Mouse (Mus musculus) heart, adult 2 months (tissue): ENCODE results near the gene Morn3. TPM values are rescaled to one million over a fixed set of nuclear protein-coding genes. Genes with fewer than 3 reads are reported as not detected.

ENCODE experiments used
- DNase-seq, 2 experiments: peaks; one replicate each; pipeline ENCODE4 v3.0.0; 2021
- H3K27ac ChIP-seq: fragments of 200-600 bp; 2 replicates; pipeline ENCODE4 v1.8.1; 2022
- H3K27me3 ChIP-seq: fragments of 200-500 bp; 2 replicates; pipeline ENCODE4 v1.6.1; 2012; ENCODE audit warnings: mild to moderate bottlenecking, low read length, inconsistent platforms, mixed read lengths; ENCODE audit not compliant: control insufficient read depth, insufficient read depth
- H3K36me3 ChIP-seq: fragments of 200-500 bp; 2 replicates; pipeline ENCODE4 v1.6.1; 2012; ENCODE audit warnings: low read length, inconsistent platforms; ENCODE audit not compliant: control insufficient read depth, insufficient read depth
- H3K4me1 ChIP-seq: fragments of 200-500 bp; 2 replicates; pipeline ENCODE4 v1.6.1; 2011; ENCODE audit warnings: low read length; ENCODE audit not compliant: control insufficient read depth, insufficient read depth
- H3K4me3 ChIP-seq: fragments of 200-600 bp; 2 replicates; pipeline ENCODE4 v1.8.1; 2022
- H3K79me2 ChIP-seq: fragments of 200-500 bp; replicated peaks from 2 replicates; pipeline ENCODE4 v1.6.1; 2012; ENCODE audit warnings: mild to moderate bottlenecking, inconsistent platforms, low read length, moderate library complexity, mixed read lengths; ENCODE audit not compliant: control insufficient read depth, insufficient read depth
- H3K9ac ChIP-seq: fragments of 200-500 bp; 2 replicates; pipeline ENCODE4 v1.6.1; 2012; ENCODE audit warnings: low read depth, mild to moderate bottlenecking, control low read depth, inconsistent platforms, low read length, mixed read lengths
- CTCF ChIP-seq: fragments of 200-600 bp; IDR thresholded peaks from 2 replicates; pipeline ENCODE4 v1.8.1; 2022; ENCODE audit warnings: antibody characterized with exemption, mild to moderate bottlenecking, moderate library complexity
- EP300 ChIP-seq: fragments of 200-500 bp; IDR thresholded peaks from 2 replicates; pipeline ENCODE4 v1.6.1; 2011; ENCODE audit warnings: low read depth, low read length, control low read depth; ENCODE audit not compliant: insufficient read depth
- POLR2A ChIP-seq: fragments of 200-500 bp; IDR thresholded peaks from 2 replicates; pipeline ENCODE4 v1.6.1; 2011; ENCODE audit warnings: mild to moderate bottlenecking, low read depth, low read length, control low read depth; ENCODE audit not compliant: insufficient read depth
- WGBS: fragments of 180-500 bp; shearing (Covaris S2); methylation state at CpG from one replicate; pipeline ENCODE4 v1.1.7; 2018; 5-methylcytosine and 5-hydroxymethylcytosine counted together
- intact Hi-C: fragments of 180-260 bp; cut with DNase I; formaldehyde crosslinking; loops from one replicate; pipeline ENCODE4 v1.15.1; 2025
- polyA plus RNA-seq: library from polyadenylated mRNA; depleted of rRNA; stranded (reverse); fragments of >200 nt; gene quantifications from 2 replicates; pipeline ENCODE4 v1.2.3, GENCODE M21; 2012
- total RNA-seq, 2 experiments: library from RNA; stranded (reverse); gene quantifications; 2 replicates each; pipeline ENCODE4 v1.2.3; 2021

Gene Morn3
- total and polyA plus RNA-seq, 3 experiments, result not detected

DNA sequence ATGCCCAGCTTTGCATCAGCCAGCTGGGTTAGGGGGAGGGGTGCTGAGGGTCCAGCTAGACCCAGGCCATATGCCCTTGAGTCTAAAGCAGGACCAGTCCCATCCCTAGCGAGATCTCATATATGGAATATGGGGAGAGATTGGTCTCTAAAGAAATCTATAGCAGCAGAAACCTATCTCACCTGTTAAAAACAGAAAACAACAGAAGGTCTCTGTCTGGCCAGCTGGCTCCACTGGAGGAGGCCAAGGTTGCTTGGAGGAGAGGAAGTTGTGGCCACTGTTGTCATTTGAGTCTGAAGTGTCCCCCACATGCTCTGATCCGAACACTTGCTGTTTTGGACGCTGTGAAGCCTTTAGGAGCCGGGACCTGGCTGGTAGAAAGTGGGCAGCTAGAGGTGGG lies 42.0 kb upstream of the Morn3 start:
- H3K9ac ChIP-seq, result no peak overlapping the region
- H3K4me1 ChIP-seq, result peaks cover 2% of the 10 kb centered on the region; the same call in 1 of the 2 replicates
- TF ChIP-seq POLR2A (no peak), CTCF (no peak), EP300 (no peak)
- DNase-seq, result no peak
- no peak overlapping the region for H3K27ac ChIP-seq
- H3K27me3 ChIP-seq, result no peaks in the 10 kb centered on the region
- H3K4me3 ChIP-seq, result no peak overlapping the region
- whole genome bisulfite sequencing, result 98% methylated on average over 4 of the region's 4 CpGs
- no peaks in the 10 kb centered on the region; the same call in none of the 2 replicates for H3K79me2 ChIP-seq
- intact Hi-C loops, result no loop called here
- no peaks in the 10 kb centered on the region for H3K36me3 ChIP-seq

DNA sequence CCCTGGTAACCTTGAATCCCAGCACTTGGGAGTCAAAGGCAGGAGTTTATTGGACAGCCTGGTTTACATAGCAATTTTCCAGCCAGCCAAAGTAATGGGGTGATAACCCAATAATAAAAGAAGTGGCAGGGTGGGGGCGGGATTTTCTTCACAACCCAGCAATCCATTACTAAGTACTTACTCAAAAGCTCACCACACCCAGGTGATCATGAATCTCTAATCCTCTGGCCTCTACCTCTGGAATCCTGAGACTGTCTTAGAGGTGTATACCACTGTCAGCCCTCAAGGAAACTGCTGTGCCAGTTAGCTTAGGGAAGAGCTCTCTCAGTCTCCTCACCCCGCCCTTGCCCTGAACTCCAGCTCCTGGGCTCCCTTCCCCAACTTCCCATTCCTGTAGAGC lies 39.7 kb upstream of the Morn3 start:
- Histone ChIP-seq H3K9ac (no peak overlapping the region), H3K4me1 (peaks cover 5% of the 10 kb centered on the region; the same call in 1 of the 2 replicates), H3K27me3 (no peaks in the 10 kb centered on the region), H3K4me3 (no peak overlapping the region), H3K36me3 (no peaks in the 10 kb centered on the region), H3K27ac (no peak overlapping the region), H3K79me2 (no peaks in the 10 kb centered on the region; the same call in none of the 2 replicates)
- intact Hi-C loops, result no loop called here
- WGBS, result 86% methylated on average over 2 of the region's 2 CpGs
- no peak for TF ChIP-seq CTCF
- no peak for TF ChIP-seq EP300
- no peak for TF ChIP-seq POLR2A
- no peak for DNase-seq

DNA sequence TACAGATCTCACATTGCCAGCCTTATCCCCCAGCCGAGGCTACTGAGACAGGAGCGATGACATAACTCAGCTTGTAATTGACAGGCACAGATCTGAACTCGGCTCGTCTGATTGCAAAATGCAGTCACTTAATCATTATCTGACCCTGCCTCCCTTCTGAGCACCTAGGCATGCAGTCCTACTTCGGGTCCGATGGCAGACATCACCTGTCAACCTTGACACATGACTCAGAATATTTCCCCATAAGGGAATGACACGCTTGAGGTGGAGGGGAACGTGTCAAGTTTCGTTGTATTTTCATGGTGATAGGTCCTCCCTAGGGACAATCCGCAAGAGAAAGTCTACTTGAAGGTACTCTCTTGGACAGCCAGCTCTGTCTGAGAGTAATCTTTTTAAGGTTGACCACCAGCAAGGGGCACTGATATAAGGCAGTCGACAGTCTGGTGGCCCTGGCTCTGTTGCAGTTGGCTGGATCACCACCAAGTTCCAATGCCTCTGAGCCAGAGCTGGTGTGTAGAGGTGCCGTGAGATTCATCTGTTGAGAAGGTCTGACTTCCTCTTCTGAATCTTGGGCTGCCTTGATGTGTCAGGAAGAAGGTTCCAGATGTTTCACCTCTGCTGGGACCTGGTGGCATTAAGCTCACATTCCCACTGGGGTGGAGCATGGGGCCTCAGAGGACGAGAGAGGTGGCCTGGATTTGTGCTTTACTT lies 36.7 kb upstream of the Morn3 start:
- Histone ChIP-seq H3K27ac (no peak overlapping the region), H3K4me1 (peaks cover 5% of the 10 kb centered on the region; the same call in 1 of the 2 replicates), H3K27me3 (no peaks in the 10 kb centered on the region), H3K79me2 (peaks cover 3% of the 10 kb centered on the region), H3K9ac (no peak overlapping the region), H3K36me3 (no peaks in the 10 kb centered on the region), H3K4me3 (no peak overlapping the region)
- 50% methylated on average over 13 of the region's 13 CpGs for WGBS
- intact Hi-C loops, result no loop called here
- no peak for DNase-seq
- TF ChIP-seq POLR2A (no peak), EP300 (no peak), CTCF (no peak)

DNA sequence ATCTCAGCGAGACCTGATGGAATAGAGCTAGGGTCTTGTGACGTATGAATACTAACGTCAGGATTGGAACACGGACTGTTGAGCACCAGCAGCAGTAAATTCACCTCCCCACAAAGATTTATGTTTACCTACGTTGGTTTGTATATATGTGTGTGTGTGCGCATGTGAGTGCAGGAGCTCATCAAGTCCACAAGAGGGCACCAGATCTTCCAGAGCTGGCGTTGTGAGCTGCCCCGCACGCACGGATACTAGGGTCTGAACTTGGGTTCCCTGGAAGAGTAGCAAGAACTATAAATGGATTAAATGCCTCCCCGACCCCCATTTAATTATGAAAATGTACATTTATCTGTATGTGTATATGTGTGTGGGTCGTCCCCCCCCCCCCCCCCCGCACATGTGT lies 33.7 kb upstream of the Morn3 start:
- H3K27ac ChIP-seq, result no peak overlapping the region
- 92% methylated on average over 13 of the region's 13 CpGs for WGBS
- H3K4me1 ChIP-seq, result peaks cover 12% of the 10 kb centered on the region
- no peak overlapping the region for H3K4me3 ChIP-seq
- H3K9ac ChIP-seq, result no peak overlapping the region
- no peaks in the 10 kb centered on the region for H3K36me3 ChIP-seq
- H3K79me2 ChIP-seq, result peaks cover 3% of the 10 kb centered on the region
- no peak for DNase-seq
- H3K27me3 ChIP-seq, result no peaks in the 10 kb centered on the region
- intact Hi-C loops, result no loop called here
- TF ChIP-seq CTCF, result peak; percentile 29
- no peak for TF ChIP-seq EP300
- no peak for TF ChIP-seq POLR2A

DNA sequence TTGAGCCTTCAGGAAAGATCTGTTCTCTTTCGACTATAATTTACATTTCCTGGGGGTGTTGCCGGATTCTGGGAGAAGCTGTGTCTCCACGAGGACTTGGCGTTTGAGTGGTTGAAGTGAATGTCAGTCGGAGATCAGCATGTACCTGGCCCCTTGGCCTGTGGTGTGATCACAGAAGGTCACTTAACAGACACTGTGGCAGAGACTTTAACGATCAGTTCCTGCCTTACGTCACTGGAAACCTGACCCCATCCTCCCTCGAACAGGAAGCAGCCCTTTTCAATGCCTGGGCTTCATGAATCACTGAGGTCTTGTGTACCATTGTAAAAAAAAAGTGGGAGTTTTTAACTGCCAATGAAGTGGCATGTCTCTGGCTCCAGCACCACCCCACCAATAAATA lies 33.2 kb upstream of the Morn3 start:
- no peak for TF ChIP-seq POLR2A
- no peak for TF ChIP-seq CTCF
- TF ChIP-seq EP300, result no peak
- Histone ChIP-seq H3K36me3 (no peaks in the 10 kb centered on the region), H3K4me1 (peaks cover 14% of the 10 kb centered on the region), H3K9ac (no peak overlapping the region), H3K4me3 (no peak overlapping the region), H3K27ac (peak overlapping the region; percentile 34), H3K27me3 (no peaks in the 10 kb centered on the region), H3K79me2 (peaks cover 3% of the 10 kb centered on the region)
- intact Hi-C loops, result no loop called here
- no peak for DNase-seq
- 38% methylated on average over 8 of the region's 8 CpGs for WGBS

DNA sequence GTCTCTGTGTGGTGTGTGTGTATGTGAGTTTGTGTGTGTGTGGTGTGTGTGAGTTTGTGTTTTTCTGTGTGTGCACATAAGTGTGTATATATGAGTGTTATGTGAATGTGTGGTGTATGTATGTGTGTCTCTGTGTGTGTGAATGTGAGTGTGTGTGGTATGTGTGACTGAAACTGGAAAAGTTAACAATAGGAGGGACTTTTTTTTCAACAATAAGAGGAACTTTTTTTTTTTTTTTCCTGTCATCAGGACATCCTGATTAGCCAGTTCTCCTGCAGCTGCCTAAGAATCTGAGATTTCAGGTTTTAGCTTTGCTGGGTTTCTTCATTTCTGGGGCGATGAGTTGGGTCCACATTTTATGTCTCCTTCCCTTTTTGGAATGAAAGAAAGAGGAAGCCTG lies 32.8 kb upstream of the Morn3 start:
- Histone ChIP-seq H3K9ac (no peak overlapping the region), H3K79me2 (peaks cover 3% of the 10 kb centered on the region), H3K4me1 (peaks cover 14% of the 10 kb centered on the region), H3K4me3 (no peak overlapping the region), H3K27ac (peak overlapping the region; percentile 34), H3K27me3 (no peaks in the 10 kb centered on the region), H3K36me3 (no peaks in the 10 kb centered on the region)
- TF ChIP-seq CTCF, result no peak
- TF ChIP-seq EP300, result no peak
- no peak for TF ChIP-seq POLR2A
- WGBS, result 25% methylated on average over 1 of the region's 1 CpGs
- intact Hi-C loops, result loop anchor here (5.0 kb wide), 1 partner anchor 148 kb away; no protein-coding TSS in a partner anchor
- DNase-seq, result no peak
